Mouse (Mus musculus) liver, embryonic 11.5 days (tissue): Measurements from ENCODE around the gene Ahdc1. TPM values are rescaled to one million over a fixed set of nuclear protein-coding genes. Genes with fewer than 3 reads are reported as not detected.

Experiments used
- ATAC-seq: fragments of 200-750 bp; cut with Nextera tagmentation; replicated peaks from 2 replicates; pipeline ENCODE4 v1.8.0; 2017; ENCODE audit warnings: moderate number of reproducible peaks, mild to moderate bottlenecking, moderate TSS enrichment, moderate library complexity; ENCODE audit not compliant: low FRiP score
- DNase-seq: peaks from one replicate; pipeline ENCODE4 v3.0.0-alpha.2; 2017; ENCODE audit warnings: low spot score
- H3K27ac ChIP-seq: fragments of 300-500 bp; sonication (generic); 2 replicates; pipeline ENCODE4 v1.5.1; 2014; ENCODE audit warnings: mild to moderate bottlenecking, low read depth, low read length, control low read depth
- H3K27me3 ChIP-seq: fragments of 300-500 bp; sonication (generic); replicated peaks from 2 replicates; pipeline ENCODE4 v1.6.1; 2014; ENCODE audit warnings: low read length, mixed read lengths; ENCODE audit not compliant: control insufficient read depth, insufficient read depth
- H3K36me3 ChIP-seq: fragments of 300-500 bp; sonication (generic); 2 replicates; pipeline ENCODE4 v1.6.1; 2014; ENCODE audit warnings: mild to moderate bottlenecking, low read length, moderate library complexity, mixed read lengths; ENCODE audit not compliant: control insufficient read depth, insufficient read depth
- H3K4me1 ChIP-seq: fragments of 300-500 bp; sonication (generic); replicated peaks from 2 replicates; pipeline ENCODE4 v1.6.1; 2014; ENCODE audit warnings: low read length, mixed read lengths; ENCODE audit not compliant: control insufficient read depth, insufficient read depth
- H3K4me2 ChIP-seq: fragments of 300-500 bp; sonication (generic); 2 replicates; pipeline ENCODE4 v1.6.1; 2014; ENCODE audit warnings: mild to moderate bottlenecking, control low read depth, moderate library complexity
- H3K4me3 ChIP-seq: fragments of 300-500 bp; sonication (generic); 2 replicates; pipeline ENCODE4 v1.5.1; 2014; ENCODE audit warnings: low read depth, low read length, control low read depth
- H3K9ac ChIP-seq: fragments of 300-500 bp; sonication (generic); 2 replicates; pipeline ENCODE4 v1.6.1; 2014; ENCODE audit warnings: low read depth, low read length, control low read depth
- H3K9me3 ChIP-seq: fragments of 300-500 bp; sonication (generic); 2 replicates; pipeline ENCODE4 v1.6.1; 2016; ENCODE audit warnings: low read length, inconsistent platforms, mixed read lengths; ENCODE audit not compliant: control insufficient read depth
- WGBS: fragments of 180-500 bp; shearing (Covaris S2); extraction: QIAGEN DNeasy Blood & Tissue Kit; methylation state at CpG from one replicate; pipeline ENCODE4 v1.1.7; 2014; 5-methylcytosine and 5-hydroxymethylcytosine counted together
- polyA plus RNA-seq: library from polyadenylated mRNA; unstranded; fragments of >200 nt; fragmentation: Nextera tagmentation; extraction: Ambion mirVana; gene quantifications from 2 replicates; pipeline ENCODE4 v1.2.1, GENCODE M21; 2014

The Ahdc1 gene
- polyA plus RNA-seq, 1 experiment from 2014 or later, result 6.1 TPM

GRCm38 (mm10) chr4:133037798-133038197 lies 26.7 kb downstream of the Ahdc1 start:
- no peak for DNase-seq
- H3K4me1 ChIP-seq, result peaks cover 55% of the 10 kb centered on the region
- H3K9ac ChIP-seq, result no peak overlapping the region
- H3K27ac ChIP-seq, result no peak overlapping the region
- WGBS, result 38% methylated on average over 6 of the region's 6 CpGs
- ATAC-seq, result no peak
- peaks cover 36% of the 10 kb centered on the region for H3K27me3 ChIP-seq
- H3K4me2 ChIP-seq, result peak overlapping the region; percentile 97
- no peaks in the 10 kb centered on the region for H3K9me3 ChIP-seq
- peak overlapping the region; percentile 69; the same call in 1 of the 2 replicates for H3K4me3 ChIP-seq
- H3K36me3 ChIP-seq, result no peaks in the 10 kb centered on the region

- no peaks in the 10 kb centered on the region for H3K36me3 ChIP-seq
- DNase-seq, result no peak
- peak overlapping the region; percentile 70 for H3K9ac ChIP-seq
- WGBS, result under 1% methylated on average over 62 of the region's 76 CpGs
- peaks cover 36% of the 10 kb centered on the region for H3K27me3 ChIP-seq
- H3K27ac ChIP-seq, result peak overlapping the region; percentile 62
- peak overlapping the region; percentile 97 for H3K4me2 ChIP-seq
- H3K4me3 ChIP-seq, result peak overlapping the region; percentile 69
- no peaks in the 10 kb centered on the region for H3K9me3 ChIP-seq
- H3K4me1 ChIP-seq, result peaks cover 64% of the 10 kb centered on the region
- no peak for ATAC-seq
Measured at GRCm38 (mm10) chr4:133038521-133039115, 27.6 kb downstream of the Ahdc1 start.

GRCm38 (mm10) chr4:133039116-133039819 lies 28.2 kb downstream of the Ahdc1 start:
- H3K36me3 ChIP-seq, result no peaks in the 10 kb centered on the region
- peak overlapping the region; percentile 69 for H3K4me3 ChIP-seq
- 1% methylated on average over 68 of the region's 77 CpGs for WGBS
- H3K4me2 ChIP-seq, result peak overlapping the region; percentile 97
- no peaks in the 10 kb centered on the region for H3K9me3 ChIP-seq
- peaks cover 36% of the 10 kb centered on the region for H3K27me3 ChIP-seq
- peak; percentile 64 for DNase-seq
- H3K27ac ChIP-seq, result peak overlapping the region; percentile 62
- H3K4me1 ChIP-seq, result peaks cover 70% of the 10 kb centered on the region
- H3K9ac ChIP-seq, result peak overlapping the region; percentile 70
- no peak for ATAC-seq

- DNase-seq (no peak), ATAC-seq (no peak)
- H3K4me2 ChIP-seq, result peak overlapping the region; percentile 97
- H3K27me3 ChIP-seq, result peaks cover 36% of the 10 kb centered on the region
- peaks cover 74% of the 10 kb centered on the region for H3K4me1 ChIP-seq
- H3K4me3 ChIP-seq, result peak overlapping the region; percentile 69
- 12% methylated on average over 18 of the region's 18 CpGs for WGBS
- H3K9me3 ChIP-seq, result no peaks in the 10 kb centered on the region
- H3K27ac ChIP-seq, result no peak overlapping the region
- H3K36me3 ChIP-seq, result no peaks in the 10 kb centered on the region
- no peak overlapping the region for H3K9ac ChIP-seq
Measured at GRCm38 (mm10) chr4:133039832-133040231, 28.8 kb downstream of the Ahdc1 start.

GRCm38 (mm10) chr4:133040241-133040904 lies 29.3 kb downstream of the Ahdc1 start:
- Histone ChIP-seq H3K36me3 (no peaks in the 10 kb centered on the region), H3K9me3 (no peaks in the 10 kb centered on the region), H3K27me3 (peaks cover 36% of the 10 kb centered on the region), H3K4me1 (peaks cover 76% of the 10 kb centered on the region), H3K9ac (no peak overlapping the region), H3K4me2 (peak overlapping the region; percentile 97), H3K4me3 (peak overlapping the region; percentile 69; the same call in 1 of the 2 replicates), H3K27ac (no peak overlapping the region)
- DNase-seq (no peak), ATAC-seq (no peak)
- 54% methylated on average over 14 of the region's 14 CpGs for WGBS

- ATAC-seq, result no peak
- Histone ChIP-seq H3K9ac (no peak overlapping the region), H3K36me3 (no peaks in the 10 kb centered on the region), H3K4me1 (peaks cover 94% of the 10 kb centered on the region), H3K27me3 (peaks cover 28% of the 10 kb centered on the region), H3K4me2 (peak overlapping the region; percentile 60), H3K9me3 (no peaks in the 10 kb centered on the region), H3K27ac (peak overlapping the region; percentile 86), H3K4me3 (peak overlapping the region; percentile 19; the same call in 1 of the 2 replicates)
- DNase-seq, result no peak
- WGBS, result 31% methylated on average over 4 of the region's 4 CpGs
Measured at GRCm38 (mm10) chr4:133042244-133042643, 31.2 kb downstream of the Ahdc1 start.

- Histone ChIP-seq H3K4me3 (peak overlapping the region; percentile 19), H3K27me3 (peaks cover 21% of the 10 kb centered on the region), H3K4me1 (peaks cover 94% of the 10 kb centered on the region), H3K27ac (peak overlapping the region; percentile 86), H3K36me3 (no peaks in the 10 kb centered on the region), H3K9me3 (no peaks in the 10 kb centered on the region), H3K4me2 (peak overlapping the region; percentile 60), H3K9ac (0 out of 2 replicates have a peak overlapping the region, but pooled peaks have one; percentile 14)
- WGBS, result 26% methylated on average over 28 of the region's 28 CpGs
- DNase-seq, result peak; percentile 73
- peak; percentile 29 for ATAC-seq
Measured at GRCm38 (mm10) chr4:133042651-133043635, 31.9 kb downstream of the Ahdc1 start.
